Mouse (Mus musculus): ENCODE data around the gene Smco1. TPM values are rescaled to one million over a fixed set of nuclear protein-coding genes. Genes with fewer than 3 reads are reported as not detected.

Smco1 gene
- polyA plus RNA-seq, 1 experiment from 2014 or later, result 0.18 TPM

MicroRNA genes within 50 kb of the gene (microRNA counts, 519-probe panel; counts per million panel counts)
- microRNA mmu-miR-1946a, result not detected

Small RNA genes lying within 50 kb of the gene (microRNA-seq; reads per million reads assigned to microRNA genes)
- not detected for gene Mir1946a

Other genes starting within 250 kb of the Smco1 start
- 33.1 and 36.5 TPM in 2 replicates for gene Pak2, start 192.1 kb upstream of the Smco1 start, polyA plus RNA-seq (2015; fragmentation: Nextera tagmentation; extraction: Ambion mirVana)
- 84.6 and 85.1 TPM in 2 replicates for gene Pigx, start 171.7 kb upstream of the Smco1 start, polyA plus RNA-seq (2015; fragmentation: Nextera tagmentation; extraction: Ambion mirVana)
- gene Cep19, start 171.7 kb upstream of the Smco1 start, polyA plus RNA-seq (2015; fragmentation: Nextera tagmentation; extraction: Ambion mirVana), result 31.7 and 31.9 TPM in 2 replicates
- 45.8 and 51.1 TPM in 2 replicates for gene Nrros, start 105.9 kb upstream of the Smco1 start, polyA plus RNA-seq (2015; fragmentation: Nextera tagmentation; extraction: Ambion mirVana)
- gene Bex6, start 91.6 kb upstream of the Smco1 start, polyA plus RNA-seq (2015; fragmentation: Nextera tagmentation; extraction: Ambion mirVana), result 0.28 TPM in 1 of 2 replicates, not detected in the other
- gene Fbxo45, start 24.3 kb upstream of the Smco1 start, polyA plus RNA-seq (2015; fragmentation: Nextera tagmentation; extraction: Ambion mirVana), result 5.0 and 5.2 TPM in 2 replicates
- gene Wdr53, start 24.2 kb upstream of the Smco1 start, polyA plus RNA-seq (2015; fragmentation: Nextera tagmentation; extraction: Ambion mirVana), result 19.0 and 19.8 TPM in 2 replicates
- gene Rnf168, start 6.0 kb downstream of the Smco1 start, polyA plus RNA-seq (2015; fragmentation: Nextera tagmentation; extraction: Ambion mirVana), result 26.3 and 26.9 TPM in 2 replicates
- 22.5 and 25.4 TPM in 2 replicates for gene Ubxn7, start 60.8 kb downstream of the Smco1 start, polyA plus RNA-seq (2015; fragmentation: Nextera tagmentation; extraction: Ambion mirVana)
- gene Tm4sf19, start 129.0 kb downstream of the Smco1 start, polyA plus RNA-seq (2015; fragmentation: Nextera tagmentation; extraction: Ambion mirVana), result not detected in 2 replicates
- 30.1 and 31.8 TPM in 2 replicates for gene Tctex1d2, start 148.2 kb downstream of the Smco1 start, polyA plus RNA-seq (2015; fragmentation: Nextera tagmentation; extraction: Ambion mirVana)
- 46.4 and 53.9 TPM in 2 replicates for gene Pcyt1a, start 159.5 kb downstream of the Smco1 start, polyA plus RNA-seq (2015; fragmentation: Nextera tagmentation; extraction: Ambion mirVana)
- 0.28 and 0.55 TPM in 2 replicates for gene Slc51a, start 216.4 kb downstream of the Smco1 start, polyA plus RNA-seq (2015; fragmentation: Nextera tagmentation; extraction: Ambion mirVana)
- not detected in 2 replicates for gene Zdhhc19, start 224.8 kb downstream of the Smco1 start, polyA plus RNA-seq (2015; fragmentation: Nextera tagmentation; extraction: Ambion mirVana)

All from lung, embryonic 16.5 days (tissue).